Mouse (Mus musculus) testis, adult 2 months (tissue): Measurements from ENCODE around the gene Boll.

Experiments
- CTCF ChIP-seq: fragments of 200-500 bp; IDR thresholded peaks from 2 replicates; pipeline ENCODE4 v1.5.1; 2012; ENCODE audit warnings: low read depth, mild to moderate bottlenecking, inconsistent platforms, low read length, moderate library complexity; ENCODE audit not compliant: control insufficient read depth, insufficient read depth, insufficient replicate concordance
- POLR2A ChIP-seq: fragments of 200-500 bp; IDR thresholded peaks from 2 replicates; pipeline ENCODE4 v1.6.1; 2012; ENCODE audit warnings: low read depth, mild to moderate bottlenecking, inconsistent platforms, low read length, moderate library complexity; ENCODE audit not compliant: control insufficient read depth

DNA sequence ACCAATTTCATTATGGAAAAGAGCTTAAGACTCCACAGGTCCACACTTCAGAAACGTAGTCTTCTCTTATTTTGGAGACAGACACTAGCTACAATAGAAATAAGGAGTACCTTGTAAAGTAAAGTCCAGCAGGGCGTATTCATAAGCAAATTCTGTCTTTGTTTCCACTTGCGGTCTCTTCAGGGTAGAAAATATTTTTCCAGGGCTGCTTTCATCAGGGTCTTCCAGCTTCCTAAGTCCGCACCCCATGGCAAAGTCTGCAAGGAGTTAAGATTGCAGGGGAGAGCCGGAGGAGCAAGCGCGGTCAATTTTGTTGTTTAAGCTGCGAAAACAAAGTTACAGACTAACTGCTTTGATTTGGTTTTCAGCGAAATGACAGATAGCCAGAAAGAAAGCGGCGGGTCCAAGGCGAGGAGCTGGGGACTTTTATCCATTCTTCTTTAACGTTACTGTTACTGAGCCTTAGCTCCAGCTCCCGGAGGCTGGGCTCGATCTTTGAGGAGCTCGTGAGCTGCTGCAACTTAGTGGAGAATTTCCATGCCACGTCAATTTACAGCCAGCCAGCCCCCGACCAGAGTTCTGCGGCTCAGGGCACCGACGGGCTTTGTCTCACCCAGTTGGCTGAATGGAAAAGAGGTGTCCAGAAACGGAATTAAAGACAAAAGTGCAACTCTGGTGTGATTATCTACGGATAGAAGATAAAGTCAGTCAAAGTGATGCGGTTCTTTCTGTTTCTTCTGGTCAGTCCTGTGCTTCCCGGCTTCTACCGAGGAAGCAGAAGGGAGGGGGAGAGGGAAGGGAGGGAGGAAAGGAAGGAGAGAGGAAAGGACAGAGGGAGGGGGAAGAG is 137.0 kb downstream of the Boll start, which contains the start of gene Rftn2:
- TF ChIP-seq POLR2A: no peak
- TF ChIP-seq CTCF: no peak
